Mouse (Mus musculus): Measurements from ENCODE around the gene Gm8300. TPM values are rescaled to one million over a fixed set of nuclear protein-coding genes. Genes with fewer than 3 reads are reported as not detected.
"Not testable (repeated sequence)": the region's sequence is repeated elsewhere in the genome, so short reads cannot be mapped to it uniquely, and the experiment has no call there.

Gene Gm8300
- polyA plus RNA-seq (2015; fragmentation: Nextera tagmentation; extraction: Ambion mirVana): not detected in 2 replicates

DNA sequence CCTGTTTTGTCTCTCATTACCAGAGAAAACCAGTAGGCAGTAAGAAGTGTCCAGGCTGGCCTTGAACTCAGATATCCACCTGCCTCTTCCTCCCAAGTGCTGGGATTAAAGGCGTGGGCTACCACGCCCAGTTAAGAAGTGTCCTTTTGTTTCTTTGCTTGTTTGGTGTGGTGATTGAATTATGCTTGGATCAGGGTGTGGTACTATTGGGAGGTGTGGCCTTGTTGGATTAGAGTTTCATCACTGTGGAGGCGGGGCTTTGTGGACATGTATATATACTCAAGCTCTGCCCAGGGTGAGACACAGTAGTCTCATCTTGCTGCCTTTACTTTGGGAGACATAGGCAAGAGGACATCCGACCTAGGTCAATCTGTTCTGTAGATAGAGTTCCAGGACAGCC, at the start of gene Gm8300:
Gene Gm8300 (plus strand): TSS at position 301 of the 400 bp plus-strand sequence.
- H3K27ac ChIP-seq; H3K4me1 ChIP-seq (replicated peaks); H3K4me3 ChIP-seq; ATAC-seq (replicated peaks; ENCODE audit: insufficient number of reproducible peaks, insufficient read depth, low FRiP score, low read depth); H3K36me3 ChIP-seq; H3K9me3 ChIP-seq (replicated peaks); H3K27me3 ChIP-seq; H3K9ac ChIP-seq; H3K4me2 ChIP-seq: not testable (repeated sequence)
- WGBS: 79% methylated on average over 4 of the region's 4 CpGs

- Histone ChIP-seq H3K27me3 (no peaks in the 10 kb centered on the region), H3K27ac (no peak overlapping the region), H3K9ac (no peak overlapping the region), H3K4me1 (replicated peaks) (no peaks in the 10 kb centered on the region), H3K36me3 (peaks cover 72% of the 10 kb centered on the region), H3K4me3 (no peak overlapping the region), H3K4me2 (no peak overlapping the region), H3K9me3 (replicated peaks) (no peaks in the 10 kb centered on the region)
- WGBS: 79% methylated on average over 6 of the region's 6 CpGs
- ATAC-seq (replicated peaks; ENCODE audit: insufficient number of reproducible peaks, insufficient read depth, low FRiP score, low read depth): no peak
Measured at GRCm38 (mm10) chr12:87464678-87465297, 49.3 kb upstream of the Gm8300 start.

DNA sequence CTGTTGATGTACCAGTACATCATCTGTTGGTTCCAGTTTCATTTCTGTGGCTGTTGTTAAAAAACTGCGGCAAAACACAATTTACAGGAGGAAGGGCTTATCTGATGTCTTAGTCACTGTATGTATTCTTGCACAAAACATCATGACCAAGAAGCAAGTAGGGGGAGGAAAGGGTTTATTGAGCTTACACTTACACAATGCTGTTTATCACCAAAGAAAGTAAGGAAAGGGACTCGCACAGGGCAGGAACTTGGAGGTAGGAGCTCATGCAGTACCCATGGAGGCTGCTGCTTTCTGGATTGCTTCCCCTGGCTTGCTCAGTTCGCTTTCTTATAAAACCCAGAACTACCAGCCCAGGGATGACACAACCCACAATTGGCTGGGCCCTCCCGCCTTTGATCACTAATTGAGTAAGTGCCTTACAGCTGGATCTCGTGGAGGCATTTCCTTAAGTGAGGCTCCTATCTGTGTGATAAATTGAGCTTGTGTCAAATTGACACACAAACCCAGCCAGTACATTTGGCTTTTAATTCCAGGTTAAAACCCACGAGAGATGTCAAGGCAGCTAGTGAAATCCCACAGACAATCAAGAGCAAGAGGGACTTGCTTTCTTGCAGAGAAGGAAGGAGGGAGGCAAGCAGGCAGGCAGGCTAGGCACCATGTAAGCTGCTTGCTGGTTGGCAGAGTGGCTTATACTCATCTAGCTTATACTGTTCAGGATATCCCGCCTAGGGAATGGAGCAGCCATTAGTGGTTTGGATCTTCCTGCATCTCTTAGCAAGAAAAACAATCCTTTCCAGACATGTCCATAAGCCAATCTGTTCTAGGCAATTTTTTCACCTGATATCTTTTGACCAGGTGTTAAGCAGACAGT, 43.6 kb upstream of the Gm8300 start:
- Histone ChIP-seq H3K4me3 (peak overlapping the region; percentile 77), H3K4me2 (peak overlapping the region; percentile 74), H3K36me3 (peaks cover 21% of the 10 kb centered on the region), H3K27ac (no peak overlapping the region), H3K9me3 (replicated peaks) (no peaks in the 10 kb centered on the region), H3K27me3 (no peaks in the 10 kb centered on the region), H3K9ac (0 out of 2 replicates have a peak overlapping the region, but pooled peaks have one; percentile 89), H3K4me1 (replicated peaks) (peaks cover 10% of the 10 kb centered on the region)
- 55% methylated on average over 7 of the region's 7 CpGs for WGBS
- no peak for ATAC-seq (replicated peaks; ENCODE audit: insufficient number of reproducible peaks, insufficient read depth, low FRiP score, low read depth)

GRCm38 (mm10) chr12:87471421-87471963, 42.6 kb upstream of the Gm8300 start:
- H3K4me1 ChIP-seq (replicated peaks): peaks cover 10% of the 10 kb centered on the region
- peak overlapping the region; percentile 83 for H3K27ac ChIP-seq
- no peak for ATAC-seq (replicated peaks; ENCODE audit: insufficient number of reproducible peaks, insufficient read depth, low FRiP score, low read depth)
- H3K4me3 ChIP-seq: peak overlapping the region; percentile 77
- no peaks in the 10 kb centered on the region for H3K27me3 ChIP-seq
- WGBS: under 1% methylated on average over 19 of the region's 19 CpGs
- H3K9me3 ChIP-seq (replicated peaks): no peaks in the 10 kb centered on the region
- peak overlapping the region; percentile 89 for H3K9ac ChIP-seq
- peak overlapping the region; percentile 74 for H3K4me2 ChIP-seq
- H3K36me3 ChIP-seq: peaks cover 16% of the 10 kb centered on the region

DNA sequence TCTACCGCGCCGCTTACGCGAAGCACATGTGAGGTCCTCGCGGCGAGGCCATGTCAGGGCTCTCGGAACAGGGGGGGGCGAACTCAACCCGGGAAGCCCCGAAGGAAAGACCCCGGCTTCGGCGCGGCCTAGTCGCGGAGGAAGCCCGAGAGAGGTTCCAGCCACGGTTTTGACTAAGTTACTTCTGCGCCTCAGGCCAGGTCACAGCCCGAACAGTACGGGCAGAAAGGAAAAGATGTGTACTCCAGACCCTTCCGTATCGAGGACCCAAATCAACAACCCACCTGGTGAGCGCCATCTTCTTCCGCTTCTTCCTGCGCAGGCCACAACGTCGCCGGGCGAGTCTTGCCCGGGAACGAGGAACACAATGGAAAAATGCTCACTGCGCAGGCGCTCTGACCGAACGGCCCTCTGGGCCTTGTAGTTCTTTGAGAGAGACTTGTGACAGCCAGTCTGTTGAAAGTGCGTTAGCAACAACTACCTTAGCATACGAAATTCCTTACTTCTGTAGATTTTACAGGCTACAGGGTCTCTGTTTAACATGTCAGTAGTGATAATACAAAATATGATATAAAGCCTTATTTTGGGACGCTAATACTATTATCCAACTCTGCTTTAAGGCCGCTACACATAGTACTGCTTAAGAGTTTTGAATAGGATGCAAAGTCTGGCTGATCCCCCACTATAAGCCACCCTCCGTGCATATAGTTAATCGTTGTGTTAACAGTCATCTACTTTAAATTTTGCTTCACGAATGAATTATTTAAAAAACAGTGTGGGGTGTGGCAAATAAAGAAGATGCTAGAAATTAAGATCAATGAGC, 41.9 kb upstream of the Gm8300 start, which contains the start of gene Snw1:
Gene Snw1 (minus strand): TSS at position 311 of the 823 bp plus-strand sequence.
- H3K4me2 ChIP-seq: peak within 1 kb of the TSS; percentile 74
- H3K36me3 ChIP-seq: peaks cover 14% of the 10 kb centered on the region
- ATAC-seq (replicated peaks; ENCODE audit: insufficient number of reproducible peaks, insufficient read depth, low FRiP score, low read depth): peak; percentile 96
- 3% methylated on average over 45 of the region's 45 CpGs for WGBS
- H3K9me3 ChIP-seq (replicated peaks): no peaks in the 10 kb centered on the region
- peak within 1 kb of the TSS; percentile 83 for H3K27ac ChIP-seq
- peak within 1 kb of the TSS; percentile 89 for H3K9ac ChIP-seq
- H3K4me1 ChIP-seq (replicated peaks): peaks cover 10% of the 10 kb centered on the region
- no peaks in the 10 kb centered on the region for H3K27me3 ChIP-seq
- H3K4me3 ChIP-seq: peak within 1 kb of the TSS; percentile 77

GRCm38 (mm10) chr12:87474756-87475155, 39.4 kb upstream of the Gm8300 start:
- no peak overlapping the region for H3K27ac ChIP-seq
- 65% methylated on average over 3 of the region's 3 CpGs for WGBS
- H3K36me3 ChIP-seq: no peaks in the 10 kb centered on the region
- H3K4me3 ChIP-seq: no peak overlapping the region
- no peaks in the 10 kb centered on the region for H3K27me3 ChIP-seq
- H3K9ac ChIP-seq: no peak overlapping the region
- no peak overlapping the region for H3K4me2 ChIP-seq
- no peaks in the 10 kb centered on the region for H3K9me3 ChIP-seq (replicated peaks)
- ATAC-seq (replicated peaks; ENCODE audit: insufficient number of reproducible peaks, insufficient read depth, low FRiP score, low read depth): no peak
- peaks cover 10% of the 10 kb centered on the region for H3K4me1 ChIP-seq (replicated peaks)

DNA sequence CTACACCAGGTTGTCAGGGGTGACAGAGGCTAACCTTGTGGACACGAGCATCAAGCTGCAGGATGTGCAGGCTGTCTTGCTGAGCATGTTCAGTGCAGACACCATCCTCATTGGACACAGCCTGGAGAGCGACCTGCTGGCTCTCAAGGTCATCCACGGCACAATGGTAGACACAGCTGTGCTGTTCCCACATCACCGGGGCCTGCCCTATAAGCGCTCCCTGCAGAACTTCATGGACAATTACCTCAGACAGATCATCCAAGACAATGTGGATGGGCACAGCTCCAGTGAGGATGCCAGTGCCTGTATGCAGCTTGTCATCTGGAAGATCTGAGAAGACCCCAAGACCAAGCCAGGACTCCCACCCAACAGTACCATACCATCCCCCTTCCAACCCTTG, 31.6 kb upstream of the Gm8300 start:
- not testable (repeated sequence) for ATAC-seq (replicated peaks; ENCODE audit: insufficient number of reproducible peaks, insufficient read depth, low FRiP score, low read depth); H3K27ac ChIP-seq; H3K27me3 ChIP-seq

GRCm38 (mm10) chr12:87488683-87489082, 25.4 kb upstream of the Gm8300 start:
- H3K4me3 ChIP-seq; H3K27me3 ChIP-seq; H3K4me1 ChIP-seq (replicated peaks); ATAC-seq (replicated peaks; ENCODE audit: insufficient number of reproducible peaks, insufficient read depth, low FRiP score, low read depth); H3K9ac ChIP-seq; H3K9me3 ChIP-seq (replicated peaks); H3K4me2 ChIP-seq; H3K27ac ChIP-seq; H3K36me3 ChIP-seq: not testable (repeated sequence)
- 40% methylated on average over 2 of the region's 2 CpGs for WGBS

More for the DNA sequence above, 31.6 kb upstream of the Gm8300 start:
- H3K9me3 ChIP-seq (replicated peaks); H3K4me1 ChIP-seq (replicated peaks); H3K4me3 ChIP-seq; H3K4me2 ChIP-seq; H3K9ac ChIP-seq; H3K36me3 ChIP-seq: not testable (repeated sequence)
- 82% methylated on average over 5 of the region's 5 CpGs for WGBS

DNA sequence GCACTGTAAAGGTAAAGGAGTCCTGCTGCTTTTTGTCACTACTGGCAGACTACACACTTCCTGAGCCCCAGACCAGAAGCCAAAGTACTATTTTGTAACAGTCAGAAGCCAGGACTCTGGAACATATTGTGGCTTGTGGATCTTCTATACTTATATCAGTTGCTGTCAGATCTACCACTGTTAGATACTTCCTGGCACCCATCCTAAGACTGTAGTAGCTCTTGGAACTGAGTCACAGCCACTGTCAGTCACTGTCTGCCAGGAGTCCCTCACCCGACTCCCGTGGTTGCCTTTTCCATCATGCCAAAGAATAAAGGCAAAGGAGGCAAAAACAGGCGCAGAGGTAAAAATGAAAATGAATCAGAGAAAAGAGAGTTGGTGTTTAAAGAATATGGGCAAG, 19.7 kb upstream of the Gm8300 start, which contains the start of gene Gm5788:
Gene Gm5788 (plus strand): TSS at position 301 of the 400 bp plus-strand sequence.
- ATAC-seq (replicated peaks; ENCODE audit: insufficient number of reproducible peaks, insufficient read depth, low FRiP score, low read depth); H3K27me3 ChIP-seq; H3K4me3 ChIP-seq; H3K4me1 ChIP-seq (replicated peaks); H3K36me3 ChIP-seq; H3K4me2 ChIP-seq; H3K27ac ChIP-seq; H3K9me3 ChIP-seq (replicated peaks); H3K9ac ChIP-seq: not testable (repeated sequence)
- WGBS: 79% methylated on average over 3 of the region's 3 CpGs

DNA sequence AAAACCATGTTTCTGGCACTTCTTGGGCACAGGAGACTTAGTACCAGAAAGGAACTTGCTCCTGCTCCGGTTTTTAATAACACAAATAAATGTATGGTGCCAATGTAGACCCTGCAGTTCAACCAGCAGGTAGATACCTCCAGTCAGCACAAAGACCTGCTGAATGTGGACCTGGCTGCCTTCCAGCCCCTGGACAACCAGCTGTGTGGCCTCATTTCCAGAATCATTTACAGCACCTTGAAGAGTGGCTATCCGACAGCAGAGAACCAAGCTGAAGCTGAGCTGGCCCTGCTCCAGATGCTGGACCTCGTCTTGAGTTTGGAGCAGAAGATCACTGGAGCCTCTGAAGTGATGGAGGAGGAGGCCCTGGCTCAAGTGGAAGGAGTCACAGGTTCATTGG, 5.5 kb downstream of the Gm8300 start:
- WGBS: 68% methylated on average over 3 of the region's 3 CpGs
- not testable (repeated sequence) for H3K4me2 ChIP-seq; H3K27ac ChIP-seq; H3K36me3 ChIP-seq; H3K4me3 ChIP-seq; H3K9me3 ChIP-seq (replicated peaks); H3K4me1 ChIP-seq (replicated peaks); H3K9ac ChIP-seq; ATAC-seq (replicated peaks; ENCODE audit: insufficient number of reproducible peaks, insufficient read depth, low FRiP score, low read depth); H3K27me3 ChIP-seq

GRCm38 (mm10) chr12:87543927-87544326, 29.8 kb downstream of the Gm8300 start:
- ATAC-seq (replicated peaks; ENCODE audit: insufficient number of reproducible peaks, insufficient read depth, low FRiP score, low read depth): no peak
- 76% methylated on average over 3 of the region's 3 CpGs for WGBS
- Histone ChIP-seq H3K9ac (no peak overlapping the region), H3K27ac (no peak overlapping the region), H3K27me3 (no peaks in the 10 kb centered on the region), H3K4me2 (no peak overlapping the region), H3K36me3 (no peaks in the 10 kb centered on the region), H3K4me3 (no peak overlapping the region), H3K9me3 (replicated peaks) (no peaks in the 10 kb centered on the region), H3K4me1 (replicated peaks) (no peaks in the 10 kb centered on the region)

All from heart, embryonic 15.5 days (tissue).